In genomic region chr5:72769841-72770240, GRCm38 (mm10) we compare ENCODE assay signal across 22 mouse cellular contexts. TPM values are rescaled to one million over a fixed set of nuclear protein-coding genes. Genes with fewer than 3 reads are reported as not detected.
A peak's percentile ranks its signal among the peaks of the same experiment; 100 is the strongest.
DNase-seq lines count a peak whose midpoint lies in the region; ATAC-seq lines count a peak whose summit lies in the region.
"Had no signal": no experiment of that assay in that cellular context is flagged by ENCODE, and none has a peak within 500 bp of the region (broad histone marks: within the 10 kb centered on the region; RNA-seq: fewer than 3 reads in every experiment).

No protein-coding gene starts in this region.

- H3K36me3 ChIP-seq in neural tube, embryonic 15.5 days, result no peaks in the 10 kb centered on the region

- 79% methylated on average over 6 of the region's 6 CpGs for WGBS in neural tube, embryonic 15.5 days

- intact Hi-C loops in heart, postnatal 36 days (cut with DNase I), result no loop called here

- H3K4me1 ChIP-seq in neural tube, embryonic 15.5 days, result no peaks in the 10 kb centered on the region

- no peak overlapping the region for H3K27ac ChIP-seq in neural tube, embryonic 15.5 days (replicated peaks)

- H3K4me3 ChIP-seq in neural tube, embryonic 15.5 days (replicated peaks), result no peak overlapping the region

- ATAC-seq in neural tube, embryonic 15.5 days (ENCODE audit: low FRiP score), result no peak
- ATAC-seq: activated CD4-positive, CD25-positive, alpha-beta regulatory T cell, adult 4 months; CD4-positive, CD25-positive, alpha-beta regulatory T cell, adult 4 months; Patski had no signal

- H3K27me3 ChIP-seq in neural tube, embryonic 15.5 days (replicated peaks), result no peaks in the 10 kb centered on the region
- H3K27me3 ChIP-seq: CH12.LX, Patski had no signal

- no peak overlapping the region for H3K9ac ChIP-seq in neural tube, embryonic 15.5 days (replicated peaks)

- no peaks in the 10 kb centered on the region for H3K9me3 ChIP-seq in neural tube, embryonic 15.5 days (replicated peaks)
- H3K9me3 ChIP-seq: G1E had no signal

- no peak overlapping the region for H3K4me2 ChIP-seq in neural tube, embryonic 15.5 days

- peak; percentile 55 for DNase-seq in heart, adult 11 months
- DNase-seq in heart, postnatal 36 days, result no peak
- peak; percentile 59 for DNase-seq in 3T3-L1 (ENCODE audit: low read depth, low spot score)
- peak; percentile 21 for DNase-seq in induced T-regulatory cell, adult 2 months (ENCODE audit: low read depth)
- DNase-seq in layer of hippocampus, postnatal 36 days, result no peak
- DNase-seq: adrenal gland, adult 2 months; adrenal gland, adult 8-10 months; adrenal gland, postnatal 10 days; adrenal gland, postnatal 14 days; adrenal gland, postnatal 25 days; adrenal gland, postnatal 36 days; B cell, adult 2 months; cerebellum, adult 11 months; cerebellum, adult 11-12 months; cerebellum, adult 18-20 months; cerebellum, adult 2 months had no signal

RNA-seq across cellular contexts. Expression of gene Txk, which starts 17.3 kb away (rescaled TPM):
- total RNA-seq in heart, postnatal 36 days (2021), result under 1 TPM in 1 of 2 experiments, not detected in 1; 0.11 TPM
- polyA plus RNA-seq in neural tube, embryonic 15.5 days (2015; fragmentation: Nextera tagmentation; extraction: Ambion mirVana), result 0.13 and 2.5 TPM in 2 replicates
- total RNA-seq in layer of hippocampus, postnatal 36 days (2021), result under 1 TPM in 1 of 2 experiments, not detected in 1; 0.10 TPM
- total RNA-seq: adrenal gland, postnatal 14 days; adrenal gland, postnatal 25 days had no signal
- polyA plus RNA-seq: adrenal gland, adult 2 months; G1E had no signal

Comparison
In these comparisons a context has a peak if more than half of its experiments do, and no peak if none do; other contexts are left out.
1. DNase-seq: peak in heart, adult 11 months (single experiment), 3T3-L1 (single experiment) and induced T-regulatory cell, adult 2 months (single experiment); none in heart, postnatal 36 days (0 of 2) and layer of hippocampus, postnatal 36 days (0 of 2).